Mouse (Mus musculus): Measurements from ENCODE around the gene Clec2g. TPM values are rescaled to one million over a fixed set of nuclear protein-coding genes. Genes with fewer than 3 reads are reported as not detected.

Gene Clec2g
- polyA plus RNA-seq, 1 experiment = not detected

- Histone ChIP-seq H3K27me3 (ENCODE audit: control insufficient read depth, insufficient read depth, insufficient read length) (no peaks in the 10 kb centered on the region), H3K79me3 (ENCODE audit: low read depth) (no peaks in the 10 kb centered on the region), H3K36me3 (ENCODE audit: control insufficient read depth, insufficient read depth) (no peaks in the 10 kb centered on the region), H3K4me3 (ENCODE audit: insufficient read depth, poor library complexity, severe bottlenecking) (no peak overlapping the region), H3K79me2 (ENCODE audit: control insufficient read depth, insufficient read depth) (no peaks in the 10 kb centered on the region), H3ac (ENCODE audit: control insufficient read depth, insufficient read length, low read depth) (no peak overlapping the region)
- no peak for TF ChIP-seq CTCF (IDR thresholded peaks at IDR 0.05; ENCODE audit: control insufficient read depth, insufficient read depth, insufficient read length)
- no peak for TF ChIP-seq MYOD1 (IDR thresholded peaks at IDR 0.05; ENCODE audit: control insufficient read depth, insufficient read length, low read depth)
- no peak for TF ChIP-seq CEBPB (IDR thresholded peaks at IDR 0.05; ENCODE audit: low read depth)
- TF ChIP-seq FOSL1 (IDR thresholded peaks at IDR 0.05; ENCODE audit: insufficient read depth, low read length, poor library complexity, severe bottlenecking) = no peak
- TF ChIP-seq MYOG (IDR thresholded peaks at IDR 0.05; ENCODE audit: control insufficient read depth, extremely low read depth, insufficient read length) = no peak
- no peak for TF ChIP-seq MAX (IDR thresholded peaks at IDR 0.05)
- no peak for TF ChIP-seq USF1 (IDR thresholded peaks at IDR 0.05; ENCODE audit: low read depth)
Measured at GRCm38 (mm10) chr6:129030964-129031363, 96.8 kb downstream of the Clec2g start.

DNA sequence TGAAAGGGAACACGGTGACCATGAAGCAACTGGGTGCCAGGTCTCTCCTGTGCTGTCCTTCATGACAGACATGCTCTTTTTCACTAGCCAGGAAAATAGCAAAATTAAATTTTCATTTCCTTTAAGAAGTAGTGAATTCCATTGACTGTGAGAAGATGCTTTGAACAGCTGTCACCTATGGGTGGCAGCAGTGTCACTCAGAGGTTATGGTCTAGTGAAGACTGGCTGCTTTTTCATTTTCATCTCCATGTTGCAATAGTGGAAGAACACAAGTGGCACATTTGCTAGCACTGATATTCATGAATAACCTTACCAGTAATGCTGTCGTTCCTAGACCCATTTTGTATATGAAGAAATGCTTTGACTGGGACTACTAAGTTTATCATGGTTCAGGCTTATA is 99.2 kb downstream of the Clec2g start:
- H3K36me3 ChIP-seq (ENCODE audit: control insufficient read depth, insufficient read depth) = no peaks in the 10 kb centered on the region
- H3K27me3 ChIP-seq (ENCODE audit: control insufficient read depth, insufficient read depth, insufficient read length) = no peaks in the 10 kb centered on the region
- H3K79me3 ChIP-seq (ENCODE audit: low read depth) = no peaks in the 10 kb centered on the region

More for the DNA sequence above, 99.2 kb downstream of the Clec2g start:
- TF ChIP-seq USF1 (IDR thresholded peaks at IDR 0.05; ENCODE audit: low read depth) (no peak), CTCF (IDR thresholded peaks at IDR 0.05; ENCODE audit: control insufficient read depth, insufficient read depth, insufficient read length) (no peak), MAX (IDR thresholded peaks at IDR 0.05) (no peak), MYOD1 (IDR thresholded peaks at IDR 0.05; ENCODE audit: control insufficient read depth, insufficient read length, low read depth) (no peak), CEBPB (IDR thresholded peaks at IDR 0.05; ENCODE audit: low read depth) (no peak), FOSL1 (IDR thresholded peaks at IDR 0.05; ENCODE audit: insufficient read depth, low read length, poor library complexity, severe bottlenecking) (no peak), MYOG (IDR thresholded peaks at IDR 0.05; ENCODE audit: control insufficient read depth, extremely low read depth, insufficient read length) (no peak)
- no peak overlapping the region for H3K4me3 ChIP-seq (ENCODE audit: insufficient read depth, poor library complexity, severe bottlenecking)
- H3ac ChIP-seq (ENCODE audit: control insufficient read depth, insufficient read length, low read depth) = no peak overlapping the region
- no peaks in the 10 kb centered on the region for H3K79me2 ChIP-seq (ENCODE audit: control insufficient read depth, insufficient read depth)

Small RNA genes within 50 kb of the gene (microRNA-seq; reads per million reads assigned to microRNA genes)
- gene Gm27336 (ENCODE audit: borderline microRNAs expressed) (not detected), gene Mir7649 (ENCODE audit: borderline microRNAs expressed) (not detected)

Other genes with a start within 250 kb of the Clec2g start
- gene Klrb1, start 211.3 kb upstream of the Clec2g start, polyA plus RNA-seq (2012; fragmentation: generic; extraction: Trizol) = not detected
- gene Klrb1c, start 145.2 kb upstream of the Clec2g start, polyA plus RNA-seq (2012; fragmentation: generic; extraction: Trizol) = not detected
- gene Gm44511, start 108.1 kb upstream of the Clec2g start, polyA plus RNA-seq (2012; fragmentation: generic; extraction: Trizol) = not detected
- gene Klrb1b, start 108.0 kb upstream of the Clec2g start, polyA plus RNA-seq (2012; fragmentation: generic; extraction: Trizol) = not detected
- not detected for gene Clec2i, start 46.8 kb upstream of the Clec2g start, polyA plus RNA-seq (2012; fragmentation: generic; extraction: Trizol)
- not detected for gene BC035044, start 43.3 kb upstream of the Clec2g start, polyA plus RNA-seq (2012; fragmentation: generic; extraction: Trizol)
- gene Klrb1f, start 111.5 kb downstream of the Clec2g start, polyA plus RNA-seq (2012; fragmentation: generic; extraction: Trizol) = not detected
- gene Clec2e, start 166.5 kb downstream of the Clec2g start, polyA plus RNA-seq (2012; fragmentation: generic; extraction: Trizol) = not detected
- 8.0 TPM for gene Clec2d, start 246.2 kb downstream of the Clec2g start, polyA plus RNA-seq (2012; fragmentation: generic; extraction: Trizol)